Mouse (Mus musculus): ENCODE measurements around the gene Wscd2.

DNA sequence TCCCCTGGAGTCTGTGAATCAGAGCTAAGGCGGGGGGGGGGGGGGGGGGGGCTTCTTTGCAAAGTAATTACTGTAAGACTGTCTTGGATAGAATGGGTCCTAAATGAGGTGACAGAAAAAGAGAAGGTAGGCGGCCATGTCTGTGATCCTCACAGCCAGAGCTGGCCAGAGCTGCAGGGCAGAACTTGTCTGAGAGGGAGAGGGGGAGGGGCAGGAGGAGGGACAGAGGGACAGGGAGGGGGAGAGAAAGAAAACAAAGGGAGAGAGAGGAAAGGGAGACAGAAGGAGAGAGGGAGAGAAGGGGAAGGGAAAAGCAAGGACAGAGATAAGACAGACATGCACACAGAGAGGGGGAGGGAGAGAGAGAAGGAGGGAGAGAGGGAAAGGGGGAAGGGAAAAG lies 132.9 kb downstream of the Wscd2 start:
- TF ChIP-seq ELF1 (IDR thresholded peaks at IDR 0.05; ENCODE audit: low read depth, low read length): no peak
- no peak for TF ChIP-seq CTCF (conservative IDR thresholded peaks at IDR 0.05 in 1 of 2, IDR thresholded peaks at IDR 0.05 in 1 of 2; ENCODE audit: low read depth in 2 of 2, low read length in 2 of 2)
- no peak for TF ChIP-seq CHD2 (IDR thresholded peaks at IDR 0.05; ENCODE audit: low read length)
- no peak for TF ChIP-seq NELFE (IDR thresholded peaks at IDR 0.05; ENCODE audit: low read depth, low read length)
- no peak for TF ChIP-seq RCOR1 (conservative IDR thresholded peaks at IDR 0.05; ENCODE audit: low read depth, low read length)
- TF ChIP-seq SIN3A (IDR thresholded peaks at IDR 0.05; ENCODE audit: low read length): no peak
- TF ChIP-seq MAX (IDR thresholded peaks at IDR 0.05; ENCODE audit: low read length): no peak
- TF ChIP-seq JUND (conservative IDR thresholded peaks at IDR 0.05; ENCODE audit: low read depth, low read length): no peak
- TF ChIP-seq UBTF (IDR thresholded peaks at IDR 0.05; ENCODE audit: low read depth, low read length): no peak

All from CH12.LX (cell line).